Mouse (Mus musculus) hindbrain, embryonic 14.5 days (tissue): Measurements from ENCODE around the gene Vpreb1. TPM values are rescaled to one million over a fixed set of nuclear protein-coding genes. Genes with fewer than 3 reads are reported as not detected.

Experiments
- ATAC-seq: fragments of 200-750 bp; cut with Nextera tagmentation; 2 replicates; pipeline ENCODE4 v1.8.0; 2017; ENCODE audit warnings: moderate number of reproducible peaks, mild to moderate bottlenecking, moderate TSS enrichment, moderate library complexity; ENCODE audit not compliant: low FRiP score
- DNase-seq: peaks from one replicate; pipeline ENCODE4 v3.0.0-alpha.2; 2015; ENCODE audit warnings: low spot score
- H3K27ac ChIP-seq: fragments of 300-500 bp; sonication (generic); 2 replicates; pipeline ENCODE4 v1.5.1; 2014; ENCODE audit warnings: mild to moderate bottlenecking, moderate library complexity
- H3K27me3 ChIP-seq: fragments of 300-500 bp; sonication (generic); 2 replicates; pipeline ENCODE4 v1.6.1; 2014; ENCODE audit warnings: mild to moderate bottlenecking, low read length, mixed read lengths; ENCODE audit not compliant: control insufficient read depth, insufficient read depth
- H3K36me3 ChIP-seq: fragments of 300-500 bp; sonication (generic); replicated peaks from 2 replicates; pipeline ENCODE4 v1.6.1; 2014; ENCODE audit not compliant: control insufficient read depth, insufficient read depth
- H3K4me1 ChIP-seq: fragments of 300-500 bp; sonication (generic); replicated peaks from 2 replicates; pipeline ENCODE4 v1.6.1; 2014; ENCODE audit warnings: antibody characterized with exemption, low read length, mixed read lengths; ENCODE audit not compliant: control insufficient read depth, insufficient read depth
- H3K4me2 ChIP-seq: fragments of 300-500 bp; sonication (generic); replicated peaks from 2 replicates; pipeline ENCODE4 v1.6.1; 2014; ENCODE audit warnings: mild to moderate bottlenecking, moderate library complexity
- H3K4me3 ChIP-seq: fragments of 300-500 bp; sonication (generic); replicated peaks from 2 replicates; pipeline ENCODE4 v1.5.1; 2014; ENCODE audit warnings: mild to moderate bottlenecking, low read length
- H3K9ac ChIP-seq: fragments of 300-500 bp; sonication (generic); 2 replicates; pipeline ENCODE4 v1.6.1; 2014
- H3K9me3 ChIP-seq: fragments of 300-500 bp; sonication (generic); 2 replicates; pipeline ENCODE4 v1.6.1; 2016; ENCODE audit warnings: low read length; ENCODE audit not compliant: control insufficient read depth
- WGBS: fragments of 180-500 bp; shearing (Covaris S2); extraction: QIAGEN DNeasy Blood & Tissue Kit; methylation state at CpG from one replicate; pipeline ENCODE4 v1.1.7; 2014; 5-methylcytosine and 5-hydroxymethylcytosine counted together
- polyA plus RNA-seq: library from polyadenylated mRNA; unstranded; fragments of >200 nt; fragmentation: Nextera tagmentation; extraction: Ambion mirVana; gene quantifications from 2 replicates; pipeline ENCODE4 v1.2.1, GENCODE M21; 2014

Gene Vpreb1
- 0.80 TPM in 1 of 2 replicates, not detected in the other for polyA plus RNA-seq

- Histone ChIP-seq H3K36me3 (peaks cover 6% of the 10 kb centered on the region), H3K27ac (peak within 1 kb of the TSS; percentile 91), H3K9me3 (0 out of 2 replicates have a peak, but pooled peaks cover 1% of the 10 kb centered on the region), H3K4me1 (peaks cover 8% of the 10 kb centered on the region), H3K27me3 (no peaks in the 10 kb centered on the region), H3K4me2 (peak within 1 kb of the TSS; percentile 50), H3K9ac (peak within 1 kb of the TSS; percentile 82), H3K4me3 (peak within 1 kb of the TSS; percentile 66)
- DNase-seq (peak; percentile 94), ATAC-seq (peak; percentile 97)
- under 1% methylated on average over 49 of the region's 49 CpGs for WGBS
Observed at GRCm38 (mm10) chr16:16870617-16871331, at the start of gene Vpreb1, which contains the start of gene Top3b. TSS of gene Vpreb1 (minus strand) at chr16:16870843. TSS of gene Top3b (plus strand) at chr16:16870736.

DNA sequence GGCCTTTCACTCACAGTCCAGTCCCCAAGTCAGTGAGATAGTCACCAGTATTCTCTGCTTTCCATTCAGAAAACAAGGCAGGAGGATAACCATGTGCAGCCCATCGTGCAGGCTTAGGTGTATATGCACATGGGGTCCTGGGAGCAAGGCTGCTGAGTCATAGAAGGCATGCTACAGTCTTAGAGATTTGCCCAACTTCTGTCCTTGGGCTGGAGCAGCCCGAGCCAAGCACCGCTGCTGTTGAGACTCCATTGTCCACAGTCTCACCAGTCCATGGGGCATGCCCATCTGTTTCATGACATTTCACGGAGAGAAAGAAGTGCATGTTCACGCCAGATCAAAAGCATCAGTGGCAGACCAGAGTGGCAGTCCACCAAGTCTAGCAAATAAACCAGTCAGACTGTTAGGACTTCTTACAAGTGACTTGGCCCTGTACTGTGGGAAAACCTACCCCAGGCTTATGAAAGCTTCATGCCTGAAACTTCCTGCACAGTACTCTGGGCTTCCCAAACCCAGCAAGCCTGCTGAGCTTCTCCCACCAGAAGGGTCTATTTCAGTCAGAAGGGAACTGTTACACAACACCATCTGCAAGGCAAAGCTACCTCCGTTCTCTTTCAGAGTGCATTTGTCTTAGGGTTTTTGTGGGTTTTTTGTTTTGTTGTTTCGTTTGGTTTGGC, 47.9 kb upstream of the Vpreb1 start:
- no peak overlapping the region for H3K27ac ChIP-seq
- no peaks in the 10 kb centered on the region for H3K4me1 ChIP-seq
- ATAC-seq (no peak), DNase-seq (no peak)
- no peak overlapping the region for H3K4me2 ChIP-seq
- no peaks in the 10 kb centered on the region for H3K27me3 ChIP-seq
- no peak overlapping the region for H3K4me3 ChIP-seq
- WGBS = 95% methylated on average over 7 of the region's 7 CpGs
- no peak overlapping the region for H3K9ac ChIP-seq
- peaks cover 99% of the 10 kb centered on the region for H3K36me3 ChIP-seq
- H3K9me3 ChIP-seq = no peaks in the 10 kb centered on the region

DNA sequence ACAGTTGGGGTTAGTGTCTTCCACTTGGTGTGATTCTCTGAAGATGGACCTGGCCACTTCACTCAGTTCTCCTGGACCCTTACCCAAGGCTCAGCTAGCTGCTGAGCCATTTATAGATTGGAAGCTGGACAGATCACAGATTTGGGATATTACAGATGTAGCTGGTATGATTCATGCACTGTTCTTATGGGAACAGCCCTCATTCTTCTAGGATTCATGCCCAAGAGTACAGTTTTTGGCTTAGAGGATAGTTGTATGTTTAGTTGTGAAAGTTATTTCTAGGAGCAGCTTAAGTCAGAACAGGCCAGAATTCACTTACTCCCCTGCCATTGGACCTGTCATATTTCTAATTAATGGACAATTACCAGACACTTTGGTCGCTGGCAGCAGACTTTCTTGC, 42.8 kb upstream of the Vpreb1 start:
- Histone ChIP-seq H3K4me2 (no peak overlapping the region), H3K27ac (no peak overlapping the region), H3K9ac (no peak overlapping the region), H3K27me3 (no peaks in the 10 kb centered on the region), H3K9me3 (no peaks in the 10 kb centered on the region), H3K4me1 (0 out of 2 replicates have a peak, but pooled peaks cover 3% of the 10 kb centered on the region), H3K4me3 (no peak overlapping the region), H3K36me3 (peaks cover 92% of the 10 kb centered on the region)
- ATAC-seq = no peak
- no peak for DNase-seq
- WGBS = 71% methylated on average over 1 of the region's 1 CpGs

DNA sequence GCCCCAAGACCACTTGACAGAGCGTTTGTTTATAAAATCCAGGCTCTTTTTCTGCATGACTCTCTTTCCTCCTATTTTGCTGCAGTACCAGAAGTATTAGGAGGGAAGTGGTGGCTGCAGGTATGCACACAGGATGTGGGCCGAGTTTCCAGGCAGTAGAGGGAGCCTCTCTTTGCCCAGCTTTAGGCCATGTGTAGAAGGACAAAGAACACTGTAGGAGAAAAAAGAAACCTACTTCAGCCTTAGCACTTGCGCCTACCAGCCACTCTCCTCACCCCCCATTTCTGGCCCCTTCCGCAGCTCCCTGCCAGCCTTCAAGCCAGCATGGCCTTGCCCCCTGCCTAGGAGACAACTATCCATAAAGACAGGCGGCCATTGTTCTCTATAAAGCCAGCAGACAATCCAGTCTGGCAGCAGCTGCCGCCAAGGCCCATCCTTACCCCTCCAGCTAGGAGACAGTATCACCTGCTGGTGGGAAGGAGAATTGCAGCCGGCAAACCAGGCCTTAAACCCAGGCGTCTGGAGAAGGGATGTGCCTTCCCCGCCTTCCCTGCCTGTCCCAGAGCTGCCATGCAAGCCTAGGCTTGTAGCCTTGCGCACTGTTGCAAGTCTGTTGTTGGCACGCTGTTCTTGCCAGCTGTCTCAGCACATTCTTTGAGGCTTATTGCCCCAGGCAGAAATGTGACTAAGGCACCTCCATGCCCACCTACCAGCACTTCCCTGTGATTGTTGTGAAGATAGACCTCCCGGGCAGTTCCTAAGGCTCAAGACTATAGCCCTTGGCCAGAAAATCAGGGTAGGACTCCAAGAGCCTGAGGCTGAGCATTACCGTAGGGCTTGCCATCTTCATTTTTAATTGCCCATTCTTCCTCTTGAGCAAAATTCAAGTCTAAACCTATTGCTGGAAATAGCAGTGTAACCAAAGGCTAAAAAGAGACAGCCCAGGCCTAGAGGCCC, 41.3 kb upstream of the Vpreb1 start:
- Histone ChIP-seq H3K4me3 (no peak overlapping the region), H3K9me3 (no peaks in the 10 kb centered on the region), H3K9ac (no peak overlapping the region), H3K27me3 (no peaks in the 10 kb centered on the region), H3K36me3 (peaks cover 92% of the 10 kb centered on the region), H3K4me2 (no peak overlapping the region), H3K4me1 (0 out of 2 replicates have a peak, but pooled peaks cover 3% of the 10 kb centered on the region), H3K27ac (peak overlapping the region; percentile 73)
- ATAC-seq (peak; percentile 92), DNase-seq (peak; percentile 77)
- 26% methylated on average over 13 of the region's 13 CpGs for WGBS

GRCm38 (mm10) chr16:16907799-16908198, 37.2 kb upstream of the Vpreb1 start:
- ATAC-seq (no peak), DNase-seq (no peak)
- Histone ChIP-seq H3K27me3 (no peaks in the 10 kb centered on the region), H3K4me1 (0 out of 2 replicates have a peak, but pooled peaks cover 3% of the 10 kb centered on the region), H3K27ac (no peak overlapping the region), H3K36me3 (peaks cover 90% of the 10 kb centered on the region), H3K4me2 (no peak overlapping the region), H3K9me3 (no peaks in the 10 kb centered on the region), H3K4me3 (no peak overlapping the region), H3K9ac (no peak overlapping the region)
- 78% methylated on average over 6 of the region's 6 CpGs for WGBS

GRCm38 (mm10) chr16:16903188-16903587, 32.5 kb upstream of the Vpreb1 start:
- Histone ChIP-seq H3K4me1 (peaks cover under 1% of the 10 kb centered on the region; the same call in 1 of the 2 replicates), H3K4me2 (no peak overlapping the region), H3K27me3 (no peaks in the 10 kb centered on the region), H3K9me3 (no peaks in the 10 kb centered on the region), H3K27ac (no peak overlapping the region), H3K4me3 (no peak overlapping the region), H3K9ac (no peak overlapping the region), H3K36me3 (peaks cover 63% of the 10 kb centered on the region)
- WGBS = 92% methylated on average over 5 of the region's 5 CpGs
- DNase-seq (no peak), ATAC-seq (no peak)

DNA sequence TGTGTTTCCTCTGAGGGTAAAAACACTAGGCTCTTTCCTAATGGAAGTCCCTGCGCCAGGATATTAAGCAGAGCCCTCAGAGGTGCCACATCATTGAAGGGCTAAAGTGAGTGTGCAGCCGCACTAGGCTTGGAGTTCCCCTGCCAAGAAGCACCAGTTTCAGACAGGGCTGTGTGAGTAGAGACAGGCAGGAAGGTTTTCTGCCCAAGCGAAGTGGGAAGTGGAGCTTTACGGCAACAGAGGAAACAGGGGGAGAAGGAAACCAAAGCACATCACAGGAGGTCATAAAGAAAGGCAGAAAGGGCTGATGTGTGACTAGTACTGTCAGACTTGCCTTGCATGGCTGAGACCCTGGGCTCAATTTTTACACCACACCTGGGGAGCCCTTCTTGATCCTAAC, 31.7 kb upstream of the Vpreb1 start:
- DNase-seq (no peak), ATAC-seq (no peak)
- Histone ChIP-seq H3K4me1 (peaks cover 9% of the 10 kb centered on the region), H3K27me3 (no peaks in the 10 kb centered on the region), H3K36me3 (peaks cover 54% of the 10 kb centered on the region), H3K4me2 (no peak overlapping the region), H3K27ac (no peak overlapping the region), H3K9ac (no peak overlapping the region), H3K9me3 (no peaks in the 10 kb centered on the region), H3K4me3 (no peak overlapping the region)
- WGBS = 90% methylated on average over 4 of the region's 4 CpGs

- 26% methylated on average over 10 of the region's 10 CpGs for WGBS
- H3K9me3 ChIP-seq = no peaks in the 10 kb centered on the region
- peak overlapping the region; percentile 87 for H3K4me2 ChIP-seq
- no peaks in the 10 kb centered on the region for H3K27me3 ChIP-seq
- peaks cover 32% of the 10 kb centered on the region for H3K36me3 ChIP-seq
- H3K4me3 ChIP-seq = peak overlapping the region; percentile 64
- peak; percentile 25; the same call in 1 of the 2 replicates for ATAC-seq
- H3K9ac ChIP-seq = peak overlapping the region; percentile 68
- peak overlapping the region; percentile 62 for H3K27ac ChIP-seq
- DNase-seq = no peak
- peaks cover 13% of the 10 kb centered on the region for H3K4me1 ChIP-seq
Observed at GRCm38 (mm10) chr16:16897056-16897584, 26.5 kb upstream of the Vpreb1 start.
